Mouse (Mus musculus) heart, embryonic 11.5 days (tissue): ENCODE data around the gene Lmo1. TPM values are rescaled to one million over a fixed set of nuclear protein-coding genes. Genes with fewer than 3 reads are reported as not detected.

Experiments
- polyA plus RNA-seq: library from polyadenylated mRNA; unstranded; fragments of >200 nt; fragmentation: Nextera tagmentation; extraction: Ambion mirVana; gene quantifications from 2 replicates; pipeline ENCODE4 v1.2.1, GENCODE M21; 2014

The Lmo1 gene
- polyA plus RNA-seq, 1 experiment from 2014 or later = 2.1 TPM

Other genes with a start within 250 kb of the Lmo1 start
- 5.2 and 5.6 TPM in 2 replicates for gene Nlrp10, start 245.0 kb downstream of the Lmo1 start, polyA plus RNA-seq
- 54.7 and 66.0 TPM in 2 replicates for gene Eif3f, start 240.8 kb downstream of the Lmo1 start, polyA plus RNA-seq
- 0.45 and 0.63 TPM in 2 replicates for gene Tub, start 224.9 kb downstream of the Lmo1 start, polyA plus RNA-seq
- 1.7 and 1.9 TPM in 2 replicates for gene Ric3, start 91.9 kb downstream of the Lmo1 start, polyA plus RNA-seq